Comparison of ENCODE assay signal across 17 mouse cellular contexts in genomic region chr5:53187245-53187644, GRCm38 (mm10). TPM values are rescaled to one million over a fixed set of nuclear protein-coding genes. Genes with fewer than 3 reads are reported as not detected.
DNase-seq lines count a peak whose midpoint lies in the region; ATAC-seq and TF ChIP-seq lines count a peak whose summit lies in the region.
"Had no signal": no experiment of that assay in that cellular context is flagged by ENCODE, and none has a peak within 500 bp of the region (broad histone marks: within the 10 kb centered on the region; RNA-seq: fewer than 3 reads in every experiment).

No protein-coding gene starts in this region.

- peaks cover 8% of the 10 kb centered on the region; the same call in 1 of the 2 replicates for H3K4me1 ChIP-seq in hindbrain, embryonic 15.5 days (replicated peaks)
- H3K4me1 ChIP-seq in hindbrain, embryonic 10.5 days (replicated peaks) = no peaks in the 10 kb centered on the region
- no peaks in the 10 kb centered on the region for H3K4me1 ChIP-seq in midbrain, postnatal 0 days (ENCODE audit: insufficient read depth, low read length)
- peaks cover 9% of the 10 kb centered on the region for H3K4me1 ChIP-seq in midbrain, embryonic 16.5 days (ENCODE audit: control insufficient read depth, insufficient read depth, low read length)
- H3K4me1 ChIP-seq: embryonic facial prominence, embryonic 15.5 days; limb, embryonic 13.5 days; lung, embryonic 15.5 days had no signal

- no peak overlapping the region for H3K4me2 ChIP-seq in hindbrain, embryonic 15.5 days
- no peak overlapping the region for H3K4me2 ChIP-seq in midbrain, postnatal 0 days (ENCODE audit: low read depth, low read length, poor library complexity, severe bottlenecking)
- no peak overlapping the region for H3K4me2 ChIP-seq in midbrain, embryonic 16.5 days (ENCODE audit: low read length)
- H3K4me2 ChIP-seq: embryonic facial prominence, embryonic 15.5 days; limb, embryonic 13.5 days; lung, embryonic 15.5 days; midbrain, embryonic 12.5 days; neural tube, embryonic 13.5 days had no signal

- ATAC-seq in hindbrain, embryonic 15.5 days (ENCODE audit: low FRiP score, low read depth) = 0 out of 2 replicates have a peak, but pooled peaks have one; percentile 29
- no peak for ATAC-seq in midbrain, postnatal 0 days (ENCODE audit: low FRiP score)
- ATAC-seq in midbrain, embryonic 16.5 days = no peak

- no peak for TF ChIP-seq CTCF in midbrain, postnatal 0 days (IDR thresholded peaks at IDR 0.05)

- H3K4me3 ChIP-seq in hindbrain, embryonic 15.5 days = no peak overlapping the region
- no peak overlapping the region for H3K4me3 ChIP-seq in hindbrain, embryonic 10.5 days
- H3K4me3 ChIP-seq in midbrain, postnatal 0 days (ENCODE audit: low read depth, low read length) = no peak overlapping the region
- no peak overlapping the region for H3K4me3 ChIP-seq in midbrain, embryonic 16.5 days (ENCODE audit: low read depth, low read length)
- H3K4me3 ChIP-seq: embryonic facial prominence, embryonic 15.5 days; limb, embryonic 13.5 days; lung, embryonic 15.5 days; midbrain, embryonic 12.5 days; neural tube, embryonic 13.5 days had no signal

- DNase-seq in adrenal gland, adult 2 months = peak; percentile 63
- no peak for DNase-seq in adrenal gland, postnatal 25 days
- DNase-seq in hindbrain, embryonic 10.5 days (ENCODE audit: low spot score) = no peak
- peak; percentile 43 for DNase-seq in midbrain, postnatal 0 days (ENCODE audit: low spot score)
- DNase-seq in retina, postnatal 7 days (ENCODE audit: low read depth, low spot score) = peak; percentile 33
- no peak for DNase-seq in kidney, adult 18-20 months
- DNase-seq: gastrocnemius, postnatal 36 days; kidney, postnatal 14 days; thymus, adult 18-20 months had no signal

- no peaks in the 10 kb centered on the region for H3K27me3 ChIP-seq in hindbrain, embryonic 15.5 days
- no peaks in the 10 kb centered on the region for H3K27me3 ChIP-seq in hindbrain, embryonic 10.5 days (ENCODE audit: insufficient read depth, poor library complexity, severe bottlenecking)
- H3K27me3 ChIP-seq in midbrain, postnatal 0 days (ENCODE audit: insufficient read depth, low read length) = no peaks in the 10 kb centered on the region
- H3K27me3 ChIP-seq in midbrain, embryonic 16.5 days (ENCODE audit: control insufficient read depth, insufficient read depth, low read depth, low read length) = no peaks in the 10 kb centered on the region
- H3K27me3 ChIP-seq: embryonic facial prominence, embryonic 15.5 days; limb, embryonic 13.5 days; lung, embryonic 15.5 days; midbrain, embryonic 12.5 days; neural tube, embryonic 13.5 days had no signal

- 65% methylated on average over 10 of the region's 10 CpGs for WGBS in hindbrain, embryonic 15.5 days
- 88% methylated on average over 10 of the region's 10 CpGs for WGBS in hindbrain, embryonic 10.5 days
- 69% methylated on average over 10 of the region's 10 CpGs for WGBS in midbrain, postnatal 0 days
- WGBS in midbrain, embryonic 16.5 days = 71% methylated on average over 10 of the region's 10 CpGs

- H3K9me3 ChIP-seq in hindbrain, embryonic 15.5 days = no peaks in the 10 kb centered on the region
- no peaks in the 10 kb centered on the region for H3K9me3 ChIP-seq in hindbrain, embryonic 10.5 days
- H3K9me3 ChIP-seq in midbrain, postnatal 0 days (ENCODE audit: low read length) = no peaks in the 10 kb centered on the region
- H3K9me3 ChIP-seq in midbrain, embryonic 16.5 days (replicated peaks; ENCODE audit: control insufficient read depth, low read length, poor library complexity, severe bottlenecking) = no peaks in the 10 kb centered on the region
- H3K9me3 ChIP-seq: embryonic facial prominence, embryonic 15.5 days; limb, embryonic 13.5 days; lung, embryonic 15.5 days; midbrain, embryonic 12.5 days; neural tube, embryonic 13.5 days had no signal

- H3K27ac ChIP-seq in hindbrain, embryonic 15.5 days (replicated peaks) = no peak overlapping the region
- no peak overlapping the region for H3K27ac ChIP-seq in hindbrain, embryonic 10.5 days
- no peak overlapping the region for H3K27ac ChIP-seq in midbrain, postnatal 0 days (ENCODE audit: low read depth, low read length)
- H3K27ac ChIP-seq in midbrain, embryonic 16.5 days (ENCODE audit: low read length) = no peak overlapping the region
- H3K27ac ChIP-seq: embryonic facial prominence, embryonic 15.5 days; limb, embryonic 13.5 days; lung, embryonic 15.5 days; midbrain, embryonic 12.5 days; neural tube, embryonic 13.5 days had no signal

- H3K36me3 ChIP-seq in hindbrain, embryonic 15.5 days = peaks cover 3% of the 10 kb centered on the region; the same call in 1 of the 2 replicates
- H3K36me3 ChIP-seq in hindbrain, embryonic 10.5 days = no peaks in the 10 kb centered on the region
- H3K36me3 ChIP-seq in midbrain, postnatal 0 days (ENCODE audit: insufficient read depth, low read length) = no peaks in the 10 kb centered on the region
- no peaks in the 10 kb centered on the region for H3K36me3 ChIP-seq in midbrain, embryonic 16.5 days (ENCODE audit: control insufficient read depth, insufficient read depth, low read length)
- H3K36me3 ChIP-seq: embryonic facial prominence, embryonic 15.5 days; G1E; limb, embryonic 13.5 days; lung, embryonic 15.5 days; midbrain, embryonic 12.5 days; neural tube, embryonic 13.5 days had no signal

- H3K9ac ChIP-seq in hindbrain, embryonic 15.5 days = no peak overlapping the region
- no peak overlapping the region for H3K9ac ChIP-seq in midbrain, postnatal 0 days (replicated peaks; ENCODE audit: low read length, poor library complexity, severe bottlenecking)
- H3K9ac ChIP-seq in midbrain, embryonic 16.5 days (ENCODE audit: low read depth, low read length) = no peak overlapping the region
- H3K9ac ChIP-seq: embryonic facial prominence, embryonic 15.5 days; limb, embryonic 13.5 days; lung, embryonic 15.5 days; midbrain, embryonic 12.5 days; neural tube, embryonic 13.5 days had no signal

RNA-seq across cellular contexts. Expression of gene Sel1l3, which starts 26.5 kb away (rescaled TPM):
- total RNA-seq in adrenal gland, adult 2 months (2021) = 1 to 10 TPM in 1 of 2 experiments, under 1 TPM in 1; 0.95 to 2.0 TPM
- 0.89 and 0.97 TPM in 2 replicates for polyA plus RNA-seq in adrenal gland, adult 2 months (2012; rRNA removed)
- total RNA-seq in adrenal gland, postnatal 25 days (2021) = 2.0 and 3.7 TPM in 2 replicates
- polyA plus RNA-seq in hindbrain, embryonic 15.5 days (2015; fragmentation: Nextera tagmentation; extraction: Ambion mirVana) = 6.3 and 6.9 TPM in 2 replicates
- 2.3 and 2.7 TPM in 2 replicates for polyA plus RNA-seq in hindbrain, embryonic 10.5 days (2016; fragmentation: Nextera tagmentation; extraction: Ambion mirVana)
- 19.0 and 22.2 TPM in 2 replicates for total RNA-seq in midbrain, postnatal 0 days (2014; rRNA removed)
- 4.7 TPM in 2 replicates for polyA plus RNA-seq in midbrain, postnatal 0 days (2015; fragmentation: Nextera tagmentation; extraction: Ambion mirVana)
- 6.8 and 7.3 TPM in 2 replicates for polyA plus RNA-seq in midbrain, embryonic 16.5 days (2015; fragmentation: Nextera tagmentation; extraction: Ambion mirVana)
- polyA plus RNA-seq: G1E had no signal

Comparison
In these comparisons a context has a peak if more than half of its experiments do, and no peak if none do; other contexts are left out.
1. DNase-seq: peak in adrenal gland, adult 2 months (single experiment), midbrain, postnatal 0 days (single experiment) and retina, postnatal 7 days (single experiment); none in adrenal gland, postnatal 25 days (single experiment), hindbrain, embryonic 10.5 days (single experiment) and kidney, adult 18-20 months (single experiment).